Mouse (Mus musculus): ENCODE data around the gene Acap1.
"Not testable (repeated sequence)": the region's sequence is repeated elsewhere in the genome, so short reads cannot be mapped to it uniquely, and the experiment has no call there.

The Acap1 gene

DNA sequence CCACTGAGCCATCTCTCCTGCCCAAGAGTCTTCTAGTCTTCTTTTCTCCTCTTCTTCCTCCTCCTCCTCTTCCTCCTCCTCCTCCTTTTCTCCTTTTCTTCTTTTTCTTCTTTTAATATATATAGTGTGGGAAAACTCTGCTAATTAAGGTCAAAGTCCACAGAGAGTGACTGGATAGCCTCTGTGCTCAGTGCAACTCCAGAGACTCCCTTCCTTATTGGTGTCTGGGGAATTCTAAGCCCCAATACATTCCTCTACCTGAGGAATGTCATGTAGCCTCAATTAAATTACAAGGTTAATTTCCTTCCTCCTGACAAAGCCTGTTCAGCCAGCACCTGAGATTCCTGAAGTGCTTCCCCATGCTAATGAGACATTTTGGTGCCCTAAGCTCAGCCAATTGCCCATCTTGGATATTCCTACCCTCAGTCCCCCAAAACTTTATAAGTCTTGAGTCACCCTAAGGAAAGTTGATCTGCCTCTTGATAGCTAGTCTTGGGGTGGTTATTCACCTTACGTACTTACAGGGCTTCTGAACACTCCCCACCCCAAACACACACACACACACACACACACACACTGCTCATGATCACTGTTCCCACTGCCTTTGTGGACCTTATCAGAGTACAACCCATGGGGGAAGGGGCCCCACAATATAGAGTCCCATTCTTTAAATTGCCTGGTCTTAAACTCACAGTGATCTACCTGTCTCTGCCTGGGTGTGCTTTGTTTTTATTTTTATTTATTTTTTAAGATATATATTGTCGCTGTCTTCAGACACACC is 24.9 kb downstream of the Acap1 start:
- DNase-seq = no peak

- no peak for DNase-seq
Measured at GRCm38 (mm10) chr11:69867335-69867734, 28.0 kb downstream of the Acap1 start.

- DNase-seq = no peak
Measured at GRCm38 (mm10) chr11:69865561-69865960, 29.8 kb downstream of the Acap1 start.

- no peak for DNase-seq
Measured at GRCm38 (mm10) chr11:69864138-69864860, 31.0 kb downstream of the Acap1 start.

DNA sequence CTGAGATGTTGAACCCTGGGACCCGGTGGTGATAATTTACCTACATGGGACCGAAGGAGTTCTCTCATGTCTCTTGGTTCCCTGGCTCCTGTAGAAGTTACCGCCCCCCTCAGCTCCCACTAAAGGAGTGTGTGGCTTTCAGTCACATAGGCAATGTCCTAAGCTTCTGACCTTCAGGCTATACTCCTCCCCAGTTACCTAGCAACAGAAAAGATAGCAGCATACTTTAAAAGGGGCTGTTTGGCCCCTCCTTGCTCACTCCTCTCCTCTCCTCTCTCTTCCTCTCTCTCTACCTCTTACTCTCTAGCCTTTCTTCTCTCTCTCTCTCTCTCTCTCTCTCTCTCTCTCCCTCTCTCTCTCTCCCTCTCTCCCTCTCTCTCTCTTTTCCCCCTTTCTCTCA is 31.6 kb downstream of the Acap1 start:
- not testable (repeated sequence) for DNase-seq

- DNase-seq = peak; percentile 51 to 70
Measured at GRCm38 (mm10) chr11:69858113-69858998, 37.0 kb downstream of the Acap1 start, which contains the start of gene Tnk1. TSS of gene Tnk1 (minus strand) at chr11:69858730.

DNA sequence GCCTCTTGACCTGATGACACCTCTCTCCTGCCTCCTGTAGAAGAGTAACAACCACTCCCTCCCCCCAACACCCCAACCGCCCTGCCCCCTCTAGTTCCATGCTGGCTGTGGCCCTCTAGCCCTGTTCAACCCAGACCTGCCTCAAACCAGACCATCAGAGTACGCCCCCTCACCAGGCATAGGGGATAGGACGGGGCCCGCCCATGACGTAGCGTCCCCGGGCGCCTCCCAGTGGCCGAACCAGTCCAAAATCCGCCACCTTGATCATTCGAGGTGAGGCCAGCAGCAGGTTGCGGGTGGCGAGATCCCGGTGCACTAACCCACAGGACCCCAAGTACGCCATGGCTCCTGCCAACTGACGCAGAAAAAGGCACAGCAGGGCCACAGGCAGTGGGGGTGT is 40.0 kb downstream of the Acap1 start:
- peak; percentile 73 to 80 for DNase-seq

- DNase-seq = no peak
Measured at GRCm38 (mm10) chr11:69854680-69855079, 40.7 kb downstream of the Acap1 start.

- DNase-seq = no peak
Measured at GRCm38 (mm10) chr11:69853994-69854393, 41.3 kb downstream of the Acap1 start.

GRCm38 (mm10) chr11:69850754-69851153 is 44.6 kb downstream of the Acap1 start:
- no peak for DNase-seq

GRCm38 (mm10) chr11:69849884-69850283 is 45.5 kb downstream of the Acap1 start:
- DNase-seq = no peak

GRCm38 (mm10) chr11:69849128-69849527 is 46.2 kb downstream of the Acap1 start:
- DNase-seq = no peak

DNA sequence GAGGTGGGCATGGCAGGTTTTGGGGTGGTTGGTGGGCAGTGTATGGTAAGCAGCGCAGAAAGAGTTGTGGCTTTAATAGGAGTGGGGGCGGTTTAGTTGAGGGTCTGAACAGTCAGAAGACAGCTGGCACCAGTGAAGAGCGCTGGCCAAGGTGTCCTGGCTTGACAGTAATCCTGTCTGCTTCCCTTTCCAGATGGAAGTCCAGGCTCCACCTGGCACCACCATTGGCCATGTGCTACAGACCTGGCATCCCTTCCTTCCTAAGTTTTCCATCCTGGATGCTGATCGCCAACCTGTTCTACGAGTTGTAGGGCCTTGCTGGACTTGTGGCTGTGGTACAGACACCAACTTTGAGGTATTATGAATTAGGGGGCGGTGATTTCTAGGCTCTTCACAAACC is 47.3 kb downstream of the Acap1 start:
- DNase-seq = no peak

- peak; percentile 39 to 58 for DNase-seq
Measured at GRCm38 (mm10) chr11:69846738-69847688, 48.3 kb downstream of the Acap1 start.

GRCm38 (mm10) chr11:69846198-69846680 is 49.1 kb downstream of the Acap1 start, which contains the start of gene Plscr3:
TSS of gene Plscr3 (plus strand) at chr11:69846376.
- peak; percentile 95 to 97 for DNase-seq

DNA sequence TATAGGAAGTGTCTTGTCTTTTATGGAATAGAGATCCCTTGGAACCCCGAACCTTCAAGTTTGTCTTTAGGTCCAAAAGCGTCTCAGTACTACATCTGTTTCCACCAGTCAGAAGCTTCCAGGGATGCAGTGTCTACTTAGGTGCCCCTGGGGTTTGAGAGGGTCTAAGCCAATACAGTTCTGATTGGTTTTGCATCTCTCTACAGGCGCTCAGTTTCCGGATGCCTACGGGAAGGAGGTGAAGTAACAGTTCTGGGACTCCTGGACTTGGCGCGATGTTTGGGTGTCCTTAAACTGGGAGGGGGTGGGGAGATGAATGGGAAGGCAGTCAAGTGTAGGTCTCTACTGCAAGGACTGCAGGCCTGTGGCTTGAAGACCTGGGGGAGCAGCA is 56.6 kb downstream of the Acap1 start:
- DNase-seq = no peak

DNA sequence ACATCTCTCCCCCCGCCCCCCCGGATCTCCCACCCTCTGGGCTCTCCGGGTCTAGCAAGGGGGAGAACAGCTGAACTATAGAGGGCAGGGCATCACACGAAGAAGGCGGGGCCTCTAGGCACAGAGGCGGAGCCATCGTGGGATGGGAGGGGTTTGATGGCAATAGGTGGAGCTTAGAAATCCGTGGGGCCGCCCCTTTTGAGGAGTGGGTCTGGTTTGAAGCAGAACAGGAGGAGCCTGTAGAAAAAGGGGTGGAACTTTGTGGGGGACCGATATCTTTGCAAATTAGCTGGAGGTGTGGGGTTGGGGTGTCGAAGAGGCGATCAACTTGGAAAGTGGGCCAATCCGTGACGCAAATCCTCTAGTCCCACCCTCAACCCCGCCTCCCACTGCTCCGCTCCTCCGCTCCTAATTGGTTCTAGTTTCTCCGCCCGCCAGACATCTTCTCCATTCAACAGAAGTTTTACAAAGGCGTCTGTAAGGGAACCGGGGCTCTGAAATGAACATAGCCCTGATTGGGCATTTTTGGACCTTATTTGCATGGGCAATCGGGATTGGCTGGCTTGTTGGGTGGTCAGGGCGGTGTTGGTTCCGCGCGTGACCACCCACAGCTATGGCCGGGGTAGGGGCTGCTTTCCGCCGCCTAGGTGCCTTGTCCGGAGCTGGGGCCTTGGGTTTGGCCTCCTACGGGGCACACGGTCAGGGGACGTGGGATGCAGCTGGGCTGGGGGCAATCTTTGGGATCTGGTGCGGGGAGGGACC is 57.2 kb downstream of the Acap1 start, which contains the start of gene Tmem256:
Tmem256 (plus strand) TSS at position 563 of the 762 bp plus-strand sequence.
- peak; percentile 96 to 98 for DNase-seq

- DNase-seq = no peak
Measured at GRCm38 (mm10) chr11:69837604-69837951, 57.8 kb downstream of the Acap1 start, which contains the start of gene Nlgn2. TSS of gene Nlgn2 (minus strand) at chr11:69837784.

DNA sequence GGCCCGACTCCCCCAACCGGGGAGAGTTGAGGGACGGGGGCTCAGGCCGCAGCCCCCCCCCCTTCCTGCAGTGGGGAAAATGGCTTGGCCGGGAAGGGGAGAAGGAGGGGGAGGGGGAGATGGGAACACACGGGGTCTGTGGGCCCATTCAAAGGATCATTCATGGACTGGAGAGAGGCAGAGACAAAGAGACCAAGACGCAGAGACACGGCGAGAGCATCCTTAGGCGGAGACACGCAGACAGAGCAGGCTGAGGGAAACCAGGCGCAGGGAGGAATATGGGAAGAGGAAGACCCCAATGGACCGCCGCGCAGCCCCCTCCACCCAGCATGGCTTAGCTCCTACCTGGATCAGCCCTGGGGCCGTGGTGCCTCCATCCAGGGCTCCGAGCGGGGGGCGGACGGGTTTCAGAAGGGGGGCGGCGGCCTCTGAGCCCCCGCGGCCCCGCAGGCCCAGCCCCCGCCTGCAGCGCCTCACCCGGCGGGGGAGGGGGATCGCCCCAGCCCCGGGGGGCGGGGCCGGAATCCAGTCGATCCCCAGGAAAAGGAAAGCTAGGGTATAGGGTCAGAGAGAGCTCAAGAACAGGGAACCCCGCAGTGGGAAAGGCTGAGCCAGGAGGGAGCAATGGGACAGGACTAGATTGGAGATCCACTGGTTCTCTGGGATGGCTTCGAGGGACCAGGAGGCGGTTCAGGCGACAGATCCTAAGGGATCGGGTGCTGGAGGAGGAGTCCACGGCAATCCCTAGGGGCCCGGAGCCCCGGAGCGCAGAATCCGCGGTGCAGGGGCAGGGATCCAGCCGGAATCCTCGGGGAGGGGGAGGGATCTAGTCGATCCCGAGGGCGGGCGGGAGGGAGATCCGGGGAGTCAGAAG is 58.4 kb downstream of the Acap1 start:
- peak; percentile 49 to 66 for DNase-seq

DNA sequence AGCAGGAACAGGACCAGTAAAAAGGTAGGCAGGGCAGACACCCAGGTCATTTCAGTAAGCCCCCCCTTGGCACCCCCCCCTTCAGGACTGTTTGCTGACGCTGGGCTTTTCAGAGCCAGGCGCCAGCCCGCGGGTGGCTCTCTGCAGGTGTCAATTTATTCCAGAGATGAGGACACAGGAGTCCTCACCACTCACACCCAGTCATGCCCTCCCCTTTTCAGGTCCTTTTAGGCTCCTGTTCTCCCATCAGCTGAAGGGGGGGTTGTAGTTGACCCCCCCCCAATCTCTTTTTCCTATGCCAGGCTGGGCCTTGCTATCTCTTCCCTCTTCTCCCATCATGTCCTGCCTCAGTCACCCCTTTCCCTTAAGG is 59.4 kb downstream of the Acap1 start:
- no peak for DNase-seq

Data from kidney, postnatal 4 days (tissue).